Mouse (Mus musculus): ENCODE measurements around the gene Tsc22d3.

The Tsc22d3 gene

GRCm38 (mm10) chrX:140600410-140601109 lies at the start of gene Tsc22d3:
TSS of gene Tsc22d3 (minus strand) at chrX:140600659.
- peak; percentile 69 to 76 for DNase-seq

GRCm38 (mm10) chrX:140639592-140639991 lies 39.1 kb upstream of the Tsc22d3 start:
- no peak for DNase-seq

- DNase-seq = no peak
Observed at GRCm38 (mm10) chrX:140638028-140638427, 37.6 kb upstream of the Tsc22d3 start.

- DNase-seq = no peak
Observed at GRCm38 (mm10) chrX:140624875-140625594, 24.6 kb upstream of the Tsc22d3 start.

- DNase-seq = no peak
Observed at GRCm38 (mm10) chrX:140609938-140610337, 9.5 kb upstream of the Tsc22d3 start.

GRCm38 (mm10) chrX:140601884-140602283 lies 1.4 kb upstream of the Tsc22d3 start:
- DNase-seq = no peak

- DNase-seq = no peak
Observed at GRCm38 (mm10) chrX:140601311-140601710, 852 bp upstream of the Tsc22d3 start.

GRCm38 (mm10) chrX:140599561-140600409 lies 674 bp downstream of the Tsc22d3 start:
- peak; percentile 25 to 27 for DNase-seq

GRCm38 (mm10) chrX:140598850-140599560 lies 1.5 kb downstream of the Tsc22d3 start:
- DNase-seq = peak; percentile 57 to 68

- DNase-seq = peak; percentile 11 to 12
Observed at GRCm38 (mm10) chrX:140598194-140598849, 2.1 kb downstream of the Tsc22d3 start.

GRCm38 (mm10) chrX:140591176-140591575 lies 9.3 kb downstream of the Tsc22d3 start:
- no peak for DNase-seq

- peak; percentile 17 to 45 for DNase-seq
Observed at GRCm38 (mm10) chrX:140590142-140590541, 10.3 kb downstream of the Tsc22d3 start.

GRCm38 (mm10) chrX:140589194-140589751 lies 11.2 kb downstream of the Tsc22d3 start:
- DNase-seq = no peak

GRCm38 (mm10) chrX:140588534-140588933 lies 11.9 kb downstream of the Tsc22d3 start:
- DNase-seq = peak in 1 of 2 experiments; percentile 9

GRCm38 (mm10) chrX:140580416-140580815 lies 20.0 kb downstream of the Tsc22d3 start:
- DNase-seq = no peak

- no peak for DNase-seq
Observed at GRCm38 (mm10) chrX:140575636-140576035, 24.8 kb downstream of the Tsc22d3 start.

- DNase-seq = no peak
Observed at GRCm38 (mm10) chrX:140575200-140575599, 25.3 kb downstream of the Tsc22d3 start.

GRCm38 (mm10) chrX:140572702-140573338 lies 27.6 kb downstream of the Tsc22d3 start:
- DNase-seq = no peak

GRCm38 (mm10) chrX:140569595-140569994 lies 30.9 kb downstream of the Tsc22d3 start:
- DNase-seq = no peak

- DNase-seq = peak in 1 of 2 experiments; percentile 10
Observed at GRCm38 (mm10) chrX:140567711-140568407, 32.6 kb downstream of the Tsc22d3 start.

Data from cerebellum, postnatal 10 days (tissue).